Mouse (Mus musculus) hindbrain, embryonic 16.5 days (tissue): ENCODE results near the gene Tmod1. TPM values are rescaled to one million over a fixed set of nuclear protein-coding genes. Genes with fewer than 3 reads are reported as not detected.

Experiments
- ATAC-seq: fragments of 200-750 bp; cut with Nextera tagmentation; 2 replicates; pipeline ENCODE4 v1.8.0; 2017; ENCODE audit warnings: moderate TSS enrichment, moderate library complexity
- H3K27ac ChIP-seq: fragments of 300-500 bp; sonication (generic); 2 replicates; pipeline ENCODE4 v1.5.1; 2014; ENCODE audit warnings: low read depth, mild to moderate bottlenecking, control low read depth, low read length, moderate library complexity
- H3K27me3 ChIP-seq: fragments of 300-500 bp; sonication (generic); replicated peaks from 2 replicates; pipeline ENCODE4 v1.6.1; 2014; ENCODE audit warnings: low read length; ENCODE audit not compliant: control insufficient read depth, insufficient read depth
- H3K36me3 ChIP-seq: fragments of 300-500 bp; sonication (generic); 2 replicates; pipeline ENCODE4 v1.6.1; 2014; ENCODE audit warnings: mild to moderate bottlenecking, low read length, moderate library complexity, mixed read lengths; ENCODE audit not compliant: control insufficient read depth, insufficient read depth
- H3K4me1 ChIP-seq: fragments of 300-500 bp; sonication (generic); 2 replicates; pipeline ENCODE4 v1.6.1; 2014; ENCODE audit warnings: low read depth, low read length; ENCODE audit not compliant: control insufficient read depth, insufficient read depth
- H3K4me2 ChIP-seq: fragments of 300-500 bp; sonication (generic); 2 replicates; pipeline ENCODE4 v1.6.1; 2014; ENCODE audit warnings: mild to moderate bottlenecking, low read length, control low read depth, moderate library complexity
- H3K4me3 ChIP-seq: fragments of 300-500 bp; sonication (generic); 2 replicates; pipeline ENCODE4 v1.5.1; 2014; ENCODE audit warnings: mild to moderate bottlenecking, low read length, control low read depth, moderate library complexity
- H3K9ac ChIP-seq: fragments of 300-500 bp; sonication (generic); 2 replicates; pipeline ENCODE4 v1.6.1; 2014; ENCODE audit warnings: low read depth, mild to moderate bottlenecking, control low read depth, low read length, moderate library complexity
- H3K9me3 ChIP-seq: fragments of 300-500 bp; sonication (generic); 2 replicates; pipeline ENCODE4 v1.6.1; 2014; ENCODE audit warnings: mild to moderate bottlenecking, low read length, moderate library complexity; ENCODE audit not compliant: control insufficient read depth
- WGBS: fragments of 180-500 bp; shearing (Covaris S2); extraction: QIAGEN DNeasy Blood & Tissue Kit; methylation state at CpG from one replicate; pipeline ENCODE4 v1.1.7; 2014; 5-methylcytosine and 5-hydroxymethylcytosine counted together
- polyA plus RNA-seq: library from polyadenylated mRNA; unstranded; fragments of >200 nt; fragmentation: Nextera tagmentation; extraction: Ambion mirVana; gene quantifications from 2 replicates; pipeline ENCODE4 v1.2.1, GENCODE M21; 2015

The Tmod1 gene
- polyA plus RNA-seq, 1 experiment from 2014 or later: 2.1 TPM

DNA sequence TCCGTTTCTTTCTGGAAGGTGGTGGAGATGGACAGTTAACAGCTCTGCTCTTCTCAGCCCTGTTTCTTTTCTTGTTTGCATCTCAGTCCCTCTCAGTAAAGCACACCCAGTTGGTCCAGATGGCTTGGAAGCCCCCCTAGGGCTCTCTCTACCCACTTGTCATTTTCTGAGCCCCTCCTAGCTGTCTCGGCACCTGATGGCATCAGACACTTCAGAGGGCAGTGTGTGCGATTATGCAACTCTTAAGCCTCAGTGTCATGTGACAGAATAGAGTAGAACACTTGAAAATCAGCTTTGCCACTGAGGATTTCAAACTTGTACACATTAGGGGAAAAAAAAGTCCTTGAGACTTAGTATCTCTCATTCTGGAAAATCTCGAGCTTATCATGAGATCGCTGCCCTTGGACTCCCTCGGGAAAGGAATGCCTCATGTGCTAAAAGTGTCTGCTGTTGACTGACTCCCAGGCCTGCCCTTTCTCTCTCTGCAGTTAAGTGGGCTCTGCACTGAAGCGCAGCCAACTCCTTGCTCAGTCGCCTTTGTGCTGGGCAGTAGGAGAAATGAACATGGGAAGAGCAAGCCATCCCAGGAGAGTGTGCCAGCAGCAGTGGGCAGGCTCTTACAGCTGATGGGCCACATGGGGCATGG, 27.1 kb downstream of the Tmod1 start:
- Histone ChIP-seq H3K36me3 (no peaks in the 10 kb centered on the region), H3K27me3 (no peaks in the 10 kb centered on the region), H3K4me3 (no peak overlapping the region), H3K27ac (no peak overlapping the region), H3K4me2 (no peak overlapping the region), H3K9ac (no peak overlapping the region), H3K4me1 (no peaks in the 10 kb centered on the region), H3K9me3 (no peaks in the 10 kb centered on the region)
- no peak for ATAC-seq
- 60% methylated on average over 8 of the region's 8 CpGs for WGBS

GRCm38 (mm10) chr4:46068060-46068459, 29.3 kb downstream of the Tmod1 start:
- Histone ChIP-seq H3K9me3 (no peaks in the 10 kb centered on the region), H3K27me3 (no peaks in the 10 kb centered on the region), H3K4me1 (no peaks in the 10 kb centered on the region), H3K4me3 (no peak overlapping the region), H3K36me3 (no peaks in the 10 kb centered on the region), H3K9ac (no peak overlapping the region), H3K4me2 (no peak overlapping the region), H3K27ac (no peak overlapping the region)
- ATAC-seq: no peak
- 93% methylated on average over 3 of the region's 3 CpGs for WGBS

GRCm38 (mm10) chr4:46068573-46068972, 29.8 kb downstream of the Tmod1 start:
- Histone ChIP-seq H3K4me3 (no peak overlapping the region), H3K9ac (no peak overlapping the region), H3K9me3 (no peaks in the 10 kb centered on the region), H3K4me1 (no peaks in the 10 kb centered on the region), H3K4me2 (no peak overlapping the region), H3K36me3 (no peaks in the 10 kb centered on the region), H3K27ac (no peak overlapping the region), H3K27me3 (no peaks in the 10 kb centered on the region)
- ATAC-seq: no peak
- WGBS: 45% methylated on average over 1 of the region's 1 CpGs

DNA sequence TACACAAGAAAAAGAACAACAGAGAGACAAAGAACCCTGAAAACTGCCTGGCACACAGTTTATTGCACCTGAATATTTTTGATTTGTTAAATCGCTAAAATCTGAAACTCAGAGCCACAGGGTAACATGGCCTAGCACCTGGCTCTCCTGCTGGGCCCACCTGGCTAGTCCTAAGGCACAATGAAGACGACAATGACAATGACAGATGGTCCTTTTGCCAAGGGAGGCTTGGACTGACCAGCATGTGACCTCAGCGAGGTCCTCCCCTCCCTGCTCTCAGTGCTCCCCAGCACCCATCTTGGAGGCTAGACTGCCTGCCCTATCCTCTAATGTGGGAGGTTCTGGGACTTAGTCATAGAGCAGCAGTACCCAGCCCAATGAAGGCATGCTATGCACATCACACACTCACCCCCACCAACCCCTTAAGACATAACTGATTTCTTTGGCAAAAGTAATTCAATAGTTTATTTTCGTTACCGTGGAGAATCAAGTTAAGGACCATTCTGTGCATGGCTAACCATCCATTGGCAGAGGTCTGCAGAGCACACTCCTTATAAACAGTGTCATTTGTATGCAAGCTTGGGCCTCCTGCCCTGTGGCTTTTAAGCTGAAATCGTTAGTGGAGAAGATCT, 31.2 kb downstream of the Tmod1 start:
- Histone ChIP-seq H3K9ac (no peak overlapping the region), H3K27ac (no peak overlapping the region), H3K36me3 (no peaks in the 10 kb centered on the region), H3K4me1 (no peaks in the 10 kb centered on the region), H3K4me3 (no peak overlapping the region), H3K9me3 (no peaks in the 10 kb centered on the region), H3K27me3 (no peaks in the 10 kb centered on the region), H3K4me2 (no peak overlapping the region)
- 55% methylated on average over 6 of the region's 6 CpGs for WGBS
- peak; percentile 45; the same call in 1 of the 2 replicates for ATAC-seq

DNA sequence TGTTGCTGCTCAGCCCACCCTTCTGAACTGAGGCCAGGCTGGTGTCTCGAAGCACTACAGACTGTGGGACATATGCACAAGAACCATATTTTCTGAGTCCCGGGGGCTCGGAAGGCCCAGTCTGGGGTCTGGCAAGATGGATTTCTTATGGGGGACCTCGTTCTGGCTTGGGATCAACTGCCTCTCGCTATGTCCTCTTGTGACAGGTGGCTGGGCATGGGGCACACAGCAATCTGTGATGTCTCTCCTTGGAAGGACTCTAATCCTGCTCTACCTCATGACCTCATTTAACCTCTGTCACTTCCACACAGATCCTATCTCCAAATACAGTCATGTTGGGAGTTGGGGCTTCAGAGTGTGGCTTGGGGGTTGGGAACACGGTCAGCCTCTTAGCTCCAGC, 33.9 kb downstream of the Tmod1 start:
- Histone ChIP-seq H3K27me3 (no peaks in the 10 kb centered on the region), H3K27ac (no peak overlapping the region), H3K4me1 (no peaks in the 10 kb centered on the region), H3K4me3 (no peak overlapping the region), H3K36me3 (no peaks in the 10 kb centered on the region), H3K4me2 (no peak overlapping the region), H3K9ac (no peak overlapping the region), H3K9me3 (no peaks in the 10 kb centered on the region)
- 82% methylated on average over 6 of the region's 6 CpGs for WGBS
- ATAC-seq: no peak

GRCm38 (mm10) chr4:46073736-46074135, 35.0 kb downstream of the Tmod1 start:
- no peaks in the 10 kb centered on the region for H3K27me3 ChIP-seq
- H3K4me2 ChIP-seq: no peak overlapping the region
- H3K4me3 ChIP-seq: no peak overlapping the region
- no peaks in the 10 kb centered on the region for H3K9me3 ChIP-seq
- H3K36me3 ChIP-seq: no peaks in the 10 kb centered on the region
- ATAC-seq: no peak
- no peaks in the 10 kb centered on the region for H3K4me1 ChIP-seq
- no peak overlapping the region for H3K9ac ChIP-seq
- WGBS: 50% methylated on average over 4 of the region's 4 CpGs
- H3K27ac ChIP-seq: no peak overlapping the region

DNA sequence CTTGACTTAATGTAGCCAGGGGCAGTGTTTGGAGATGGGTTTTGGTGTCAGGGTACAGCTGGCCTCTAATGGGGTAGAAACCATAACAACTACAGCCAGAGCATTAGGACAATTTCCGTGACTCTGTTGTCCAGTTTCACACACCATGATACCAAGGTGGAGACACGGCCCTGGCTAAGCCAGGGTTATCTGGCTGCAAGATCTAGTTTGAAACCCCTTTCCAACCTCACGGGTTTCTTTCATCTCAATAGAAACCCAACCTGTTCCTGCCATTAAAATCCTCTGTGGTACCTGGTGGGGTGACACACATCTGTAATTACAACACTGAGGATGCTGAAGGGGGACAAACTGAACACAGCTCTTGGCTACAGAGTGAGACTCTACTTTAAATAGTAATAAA, 36.9 kb downstream of the Tmod1 start:
- ATAC-seq: no peak
- Histone ChIP-seq H3K36me3 (no peaks in the 10 kb centered on the region), H3K9ac (no peak overlapping the region), H3K4me2 (no peak overlapping the region), H3K4me3 (no peak overlapping the region), H3K4me1 (no peaks in the 10 kb centered on the region), H3K27me3 (no peaks in the 10 kb centered on the region), H3K9me3 (no peaks in the 10 kb centered on the region), H3K27ac (no peak overlapping the region)
- WGBS: 87% methylated on average over 3 of the region's 3 CpGs

- no peak for ATAC-seq
- H3K9me3 ChIP-seq: no peaks in the 10 kb centered on the region
- no peak overlapping the region for H3K9ac ChIP-seq
- no peaks in the 10 kb centered on the region for H3K4me1 ChIP-seq
- WGBS: 59% methylated on average over 2 of the region's 2 CpGs
- H3K27me3 ChIP-seq: no peaks in the 10 kb centered on the region
- H3K4me2 ChIP-seq: no peak overlapping the region
- no peak overlapping the region for H3K27ac ChIP-seq
- H3K4me3 ChIP-seq: no peak overlapping the region
- H3K36me3 ChIP-seq: no peaks in the 10 kb centered on the region
Observed at GRCm38 (mm10) chr4:46076892-46077291, 38.2 kb downstream of the Tmod1 start.

DNA sequence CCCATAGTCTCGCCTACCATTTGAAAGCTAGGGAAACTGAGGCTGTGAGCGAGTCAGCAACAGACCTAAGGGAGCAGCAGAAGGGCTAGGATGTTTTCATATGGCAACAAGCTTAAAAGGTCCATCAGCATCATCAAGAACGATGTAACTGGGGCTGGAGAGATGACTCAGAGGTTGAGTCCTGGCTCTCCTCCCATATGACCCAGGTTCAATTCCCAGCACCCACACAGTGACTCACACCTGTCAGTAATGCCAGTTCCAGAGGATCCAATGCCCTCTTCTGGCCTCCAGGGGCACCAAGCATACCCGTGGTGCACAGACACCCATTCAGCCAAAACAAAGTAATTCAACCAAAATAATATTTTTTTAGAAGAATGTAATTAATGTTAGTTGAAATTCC, 41.5 kb downstream of the Tmod1 start:
- Histone ChIP-seq H3K27me3 (no peaks in the 10 kb centered on the region), H3K4me2 (no peak overlapping the region), H3K4me1 (peaks cover 4% of the 10 kb centered on the region; the same call in 1 of the 2 replicates), H3K9me3 (no peaks in the 10 kb centered on the region), H3K36me3 (no peaks in the 10 kb centered on the region), H3K4me3 (no peak overlapping the region), H3K9ac (no peak overlapping the region), H3K27ac (no peak overlapping the region)
- 92% methylated on average over 4 of the region's 4 CpGs for WGBS
- ATAC-seq: no peak
